Mouse (Mus musculus) mature B cell (primary cell): ENCODE results near the gene Caln1.
"Not testable (repeated sequence)": the region's sequence is repeated elsewhere in the genome, so short reads cannot be mapped to it uniquely, and the experiment has no call there.

Experiments used
- in situ Hi-C: fragments of 300-500 bp; cut with MboI; formaldehyde crosslinking; loops from 2 replicates; pipeline ENCODE4 v1.14.3; 2019

Caln1 gene

GRCm38 (mm10) chr5:130547496-130547895, 178.2 kb downstream of the Caln1 start:
- in situ Hi-C loops: no loop called here

DNA sequence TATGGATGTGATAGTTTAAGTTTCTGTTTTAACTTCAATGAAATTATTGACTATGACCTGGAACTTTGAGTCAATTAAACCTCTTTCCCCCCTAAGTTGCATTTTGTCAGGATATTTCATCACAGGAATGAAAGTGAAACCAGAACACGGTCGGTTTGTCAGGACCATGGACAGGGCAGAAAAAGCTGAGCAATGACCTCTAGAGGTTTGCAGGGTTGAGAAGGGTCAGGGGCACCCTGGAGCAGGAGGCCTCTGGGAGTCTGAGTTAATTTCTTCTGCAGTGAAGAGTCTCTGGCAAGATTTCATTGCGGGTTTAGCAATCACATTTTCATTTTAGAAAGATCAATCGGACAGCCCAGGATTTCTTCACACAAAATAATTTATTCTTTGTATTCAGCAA, 184.7 kb downstream of the Caln1 start:
- in situ Hi-C loops: no loop called here

DNA sequence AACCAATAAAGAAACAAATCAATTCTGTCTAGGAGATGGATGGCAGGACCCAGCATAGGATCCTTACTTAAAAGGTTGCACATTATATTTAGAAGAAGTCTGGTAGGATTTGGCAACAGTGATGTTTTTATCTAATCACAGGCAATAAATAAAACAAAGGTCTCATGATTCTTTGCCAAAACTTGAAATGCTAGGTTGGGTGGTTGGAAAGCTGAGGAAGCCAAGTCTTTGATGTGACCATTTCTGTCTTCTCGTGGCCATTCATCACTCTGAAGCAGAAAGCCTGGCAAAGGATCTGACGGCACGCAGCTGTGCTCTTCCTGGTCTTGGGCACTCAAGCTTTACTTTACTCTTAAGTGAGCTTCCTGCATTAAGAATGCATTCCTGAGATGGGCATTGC, 193.9 kb downstream of the Caln1 start:
- in situ Hi-C loops: no loop called here

GRCm38 (mm10) chr5:130566002-130566401, 196.7 kb downstream of the Caln1 start:
- in situ Hi-C loops: no loop called here

DNA sequence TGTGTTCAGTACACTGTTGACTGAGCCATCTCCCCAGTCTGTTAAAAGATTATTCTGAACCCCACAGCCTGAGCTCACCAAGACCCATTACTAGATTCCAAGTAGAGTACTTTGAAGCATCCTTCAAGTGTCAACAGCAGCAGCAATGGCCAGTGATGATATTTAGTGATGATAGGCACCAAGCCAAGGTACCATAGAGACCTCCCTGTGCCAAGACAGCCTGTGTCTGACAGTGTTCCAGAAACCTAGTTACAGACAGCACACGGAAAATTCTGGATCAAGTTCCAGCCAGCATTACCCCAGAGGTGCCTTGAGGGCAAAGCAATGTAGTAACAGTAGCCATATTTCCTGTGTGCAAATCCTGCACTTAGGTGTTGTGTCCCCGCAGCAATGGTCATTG, 208.3 kb downstream of the Caln1 start:
- in situ Hi-C loops: no loop called here

DNA sequence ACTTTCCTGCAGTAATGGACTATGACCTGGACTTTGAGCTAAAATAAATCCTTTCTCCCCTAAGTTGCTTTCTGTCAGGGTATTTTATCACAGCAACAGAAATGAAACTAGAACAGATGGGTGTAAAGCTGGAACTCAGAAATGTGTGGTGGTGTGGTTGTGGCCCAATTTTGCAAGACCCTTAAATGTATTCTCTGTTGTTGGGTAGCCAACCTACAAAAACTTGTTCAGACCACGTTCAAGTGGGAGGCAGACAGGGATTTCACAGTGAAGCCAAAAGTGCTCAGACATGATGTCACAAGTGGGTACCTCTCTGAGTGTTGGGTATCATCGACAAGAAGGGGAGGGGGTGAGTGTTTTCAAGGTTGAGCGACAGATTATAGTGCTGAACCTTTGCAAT, 214.8 kb downstream of the Caln1 start:
- in situ Hi-C loops: no loop called here

- in situ Hi-C loops: no loop called here
Measured at GRCm38 (mm10) chr5:130586257-130586656, 217.0 kb downstream of the Caln1 start.

DNA sequence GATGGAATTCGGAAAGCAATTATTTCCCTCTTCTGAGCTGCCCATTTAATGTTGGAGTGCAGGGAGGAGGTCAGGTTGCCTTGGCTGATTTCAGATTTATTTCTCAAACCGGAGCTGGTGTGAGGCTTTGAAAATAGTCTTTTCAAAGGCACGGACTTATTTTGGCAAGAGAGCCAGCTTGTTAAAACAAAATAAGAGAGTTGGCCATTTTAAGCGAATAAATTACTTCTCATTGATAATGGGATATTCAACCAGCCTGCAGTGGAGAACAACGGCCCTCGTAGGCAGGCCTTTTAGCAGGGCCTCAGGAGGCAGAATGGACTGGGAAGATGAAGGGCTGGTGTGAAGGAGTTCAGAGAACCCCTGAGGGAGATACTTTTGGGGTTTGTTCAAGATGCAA, 227.3 kb downstream of the Caln1 start:
- in situ Hi-C loops: no loop called here

- in situ Hi-C loops: no loop called here
Measured at GRCm38 (mm10) chr5:130613657-130614056, 244.4 kb downstream of the Caln1 start.

GRCm38 (mm10) chr5:130614209-130614608, 245.0 kb downstream of the Caln1 start:
- in situ Hi-C loops: no loop called here

DNA sequence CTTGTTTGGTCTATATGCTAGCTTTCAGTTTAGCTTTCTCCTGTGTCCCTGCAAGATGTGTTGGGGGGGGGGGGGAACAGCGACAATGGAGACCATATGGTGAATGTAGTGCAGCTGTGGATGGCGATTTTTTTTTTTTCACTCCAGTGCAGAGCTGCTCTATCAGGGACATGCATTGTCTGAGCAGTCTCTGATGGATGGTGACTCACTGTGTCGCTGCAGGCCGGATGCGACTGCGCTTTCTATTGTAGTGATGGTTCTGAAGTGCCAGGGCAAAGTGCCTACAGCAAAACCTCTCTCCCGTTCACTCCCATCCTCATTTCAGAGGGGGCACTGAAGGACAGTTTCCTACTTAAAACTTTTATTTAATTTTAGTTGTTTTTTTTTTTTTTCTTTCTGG, 250.8 kb downstream of the Caln1 start:
- in situ Hi-C loops: no loop called here

DNA sequence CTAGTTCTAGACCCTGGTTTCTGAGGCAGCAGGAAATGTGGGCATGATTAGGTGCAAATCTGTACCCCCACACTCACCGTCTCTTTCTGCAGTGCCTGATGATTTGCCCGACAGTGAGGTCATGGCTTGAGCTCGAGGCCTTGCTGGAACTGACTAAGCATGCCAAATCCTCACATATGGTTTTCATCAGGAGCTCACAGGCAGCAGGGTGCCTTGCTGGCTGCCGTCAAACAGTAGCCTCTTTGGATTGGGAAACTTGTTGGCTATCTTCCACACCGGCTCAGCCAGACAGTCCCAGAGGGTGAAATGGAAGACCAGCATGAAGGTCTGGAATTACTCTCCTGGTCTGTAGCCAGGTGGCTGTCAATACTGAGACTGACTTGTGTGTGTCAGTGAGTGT, 254.0 kb downstream of the Caln1 start:
- in situ Hi-C loops: no loop called here

DNA sequence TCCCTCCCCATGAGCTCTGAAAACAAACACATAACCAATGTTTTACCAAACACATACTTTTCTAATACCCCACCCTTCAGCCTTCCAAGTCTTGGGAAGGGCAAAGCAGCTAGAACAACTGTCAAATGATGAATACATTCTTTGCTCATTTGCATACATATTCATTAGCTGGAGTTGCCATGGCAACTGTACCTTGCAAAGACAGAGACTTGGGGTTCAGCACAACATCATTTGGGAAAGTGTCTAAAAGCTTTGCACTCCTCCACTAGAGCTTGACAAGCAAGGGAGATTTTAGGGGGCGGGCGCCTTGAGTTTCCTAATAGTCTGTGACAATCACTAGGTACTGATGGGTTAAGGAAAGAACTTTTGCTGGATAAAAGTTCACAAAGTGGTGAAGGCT, 258.5 kb downstream of the Caln1 start:
- in situ Hi-C loops: no loop called here

GRCm38 (mm10) chr5:130635397-130635796, 266.1 kb downstream of the Caln1 start:
- in situ Hi-C loops: no loop called here

DNA sequence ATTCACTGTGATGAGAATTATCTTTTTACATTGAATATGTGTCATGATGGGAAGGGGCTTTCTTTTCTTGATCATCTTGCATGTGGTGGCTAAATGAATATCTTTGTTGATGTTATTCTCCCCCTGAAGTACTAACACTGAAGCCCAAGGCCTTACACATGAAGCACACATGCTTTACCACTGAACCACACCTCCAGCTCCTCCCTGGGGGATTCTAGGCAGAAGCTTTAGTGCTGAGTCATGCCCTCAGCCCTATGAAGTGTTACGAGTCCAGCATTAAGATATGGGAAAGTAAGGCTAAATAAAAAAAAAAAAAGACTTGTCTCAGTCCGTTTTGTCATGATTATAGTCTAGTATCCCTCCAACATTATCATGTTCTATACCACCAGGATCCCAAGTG, 272.6 kb downstream of the Caln1 start:
- in situ Hi-C loops: no loop called here

- in situ Hi-C loops: not testable (repeated sequence)
Measured at GRCm38 (mm10) chr5:130646126-130646525, 276.9 kb downstream of the Caln1 start.

DNA sequence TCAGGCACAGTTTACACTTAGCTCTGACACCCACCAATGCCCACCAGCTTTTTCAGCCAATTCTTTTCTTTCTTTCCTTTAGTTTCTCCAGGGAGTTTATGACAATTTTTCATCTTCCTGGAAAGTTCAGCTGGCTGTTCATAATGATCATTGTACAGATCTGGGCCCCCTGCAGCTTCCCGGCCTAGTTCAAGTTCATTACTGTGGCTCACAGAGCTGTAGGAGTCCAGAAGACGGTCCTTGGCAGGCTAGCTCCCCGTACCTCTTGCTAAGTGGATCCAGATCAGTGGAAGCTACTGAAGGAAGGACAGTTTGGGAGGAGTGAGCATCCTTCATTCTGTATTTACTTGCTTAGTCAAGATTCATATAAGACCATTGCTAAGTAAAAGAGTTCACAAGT, 288.9 kb downstream of the Caln1 start:
- in situ Hi-C loops: no loop called here

DNA sequence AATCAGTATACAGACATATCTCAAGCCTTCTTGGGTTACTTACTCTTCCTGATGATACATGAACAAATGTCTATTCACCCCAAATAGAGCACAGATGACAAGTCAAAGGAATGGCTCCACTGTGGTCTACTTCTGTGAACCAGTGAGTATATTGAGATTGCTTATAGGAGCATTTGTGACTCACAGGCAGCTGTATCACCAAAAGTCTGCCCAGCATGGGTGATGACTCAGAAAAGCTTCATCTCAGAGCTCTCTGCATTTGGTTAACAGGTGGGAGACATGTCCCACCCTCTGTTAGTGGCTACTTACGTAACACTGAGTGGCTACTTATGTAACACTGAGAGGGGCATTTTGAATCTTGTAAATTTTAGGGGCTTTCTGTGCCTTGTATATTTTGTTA, 296.8 kb downstream of the Caln1 start:
- in situ Hi-C loops: no loop called here

GRCm38 (mm10) chr5:130672588-130672987, 303.3 kb downstream of the Caln1 start:
- in situ Hi-C loops: no loop called here

- in situ Hi-C loops: no loop called here
Measured at GRCm38 (mm10) chr5:130673092-130673491, 303.8 kb downstream of the Caln1 start.

DNA sequence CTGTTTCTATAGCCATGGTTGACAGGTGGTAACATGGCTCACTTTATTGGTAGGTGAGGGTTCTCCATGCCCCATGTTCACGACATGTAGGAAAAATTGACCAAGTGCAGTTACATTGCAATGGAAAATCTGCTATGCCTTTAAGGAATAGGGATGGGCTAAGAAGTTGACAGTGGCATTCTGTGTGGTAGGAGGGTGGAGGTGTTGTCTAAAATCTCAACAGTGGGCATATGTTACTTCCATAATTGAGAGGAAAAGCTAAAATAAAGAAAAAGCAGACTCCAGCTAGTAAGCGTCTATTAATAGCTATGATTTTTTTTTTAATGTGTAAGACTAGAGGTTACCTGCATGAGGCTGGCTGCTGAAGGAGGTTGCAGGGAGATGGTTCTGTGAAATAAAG, 308.6 kb downstream of the Caln1 start:
- in situ Hi-C loops: no loop called here

- in situ Hi-C loops: no loop called here
Measured at GRCm38 (mm10) chr5:130685911-130686658, 316.8 kb downstream of the Caln1 start.

- in situ Hi-C loops: no loop called here
Measured at GRCm38 (mm10) chr5:130688385-130689138, 319.3 kb downstream of the Caln1 start.

DNA sequence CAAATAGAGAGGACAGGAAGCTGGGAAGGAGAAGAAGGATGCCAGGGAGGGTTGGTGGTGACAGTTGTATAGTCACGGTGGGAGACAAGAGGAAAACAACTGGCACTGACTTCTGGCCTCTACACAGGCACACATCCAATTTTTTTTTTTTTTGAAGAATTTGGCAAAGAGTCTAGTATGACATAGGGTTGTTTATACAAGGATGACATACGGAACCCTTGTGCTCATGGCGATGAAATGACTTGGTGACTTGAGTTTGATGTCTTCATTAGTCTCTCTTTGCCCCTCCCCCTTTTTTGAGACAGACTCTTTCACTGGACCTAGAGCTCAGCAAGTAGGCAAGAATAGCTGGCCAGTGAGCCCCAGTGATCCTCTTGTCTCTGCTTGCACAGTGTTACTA, 322.1 kb downstream of the Caln1 start:
- in situ Hi-C loops: no loop called here
